Mouse (Mus musculus): ENCODE data around the gene Crip1.

Gene Crip1

DNA sequence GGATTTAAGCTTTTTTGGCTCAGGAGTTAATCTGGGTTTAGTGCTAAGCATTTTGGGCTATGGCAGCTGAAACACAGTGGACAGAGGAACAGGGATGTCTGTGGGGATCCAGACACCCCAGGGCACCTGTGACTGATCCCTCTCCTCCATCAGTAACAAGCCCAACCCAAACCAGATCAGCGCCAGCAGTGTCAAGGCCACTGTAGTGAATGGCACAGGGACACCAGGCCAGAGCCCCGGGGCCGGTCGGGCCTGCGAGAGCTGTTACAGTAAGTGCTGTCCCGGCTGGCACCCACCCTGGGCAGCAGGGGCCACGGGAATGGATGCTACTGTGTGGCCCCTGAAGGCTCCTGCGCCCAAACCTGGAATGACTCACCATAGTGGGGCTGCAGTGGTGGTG is 15.4 kb upstream of the Crip1 start:
- in situ Hi-C loops (cut with MboI, MseI) = no loop called here

DNA sequence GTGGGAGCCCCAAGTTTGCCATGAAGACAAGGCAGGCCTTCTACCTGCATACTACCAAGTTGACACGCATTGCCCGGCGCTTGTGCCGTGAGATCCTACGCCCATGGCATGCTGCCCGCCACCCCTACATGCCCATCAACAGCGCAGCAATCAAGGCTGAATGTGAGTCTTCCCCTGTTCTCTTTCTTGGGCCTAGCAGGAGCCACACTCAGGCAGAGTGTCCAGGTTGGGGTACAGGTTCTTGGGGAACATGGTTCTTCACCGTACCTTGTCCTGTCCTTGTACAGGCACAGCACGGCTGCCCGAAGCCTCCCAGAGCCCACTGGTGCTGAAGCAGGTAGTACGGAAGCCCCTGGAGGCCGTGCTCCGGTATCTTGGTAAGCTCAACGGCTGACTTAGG is 14.5 kb upstream of the Crip1 start:
- in situ Hi-C loops (cut with MboI, MseI) = no loop called here

DNA sequence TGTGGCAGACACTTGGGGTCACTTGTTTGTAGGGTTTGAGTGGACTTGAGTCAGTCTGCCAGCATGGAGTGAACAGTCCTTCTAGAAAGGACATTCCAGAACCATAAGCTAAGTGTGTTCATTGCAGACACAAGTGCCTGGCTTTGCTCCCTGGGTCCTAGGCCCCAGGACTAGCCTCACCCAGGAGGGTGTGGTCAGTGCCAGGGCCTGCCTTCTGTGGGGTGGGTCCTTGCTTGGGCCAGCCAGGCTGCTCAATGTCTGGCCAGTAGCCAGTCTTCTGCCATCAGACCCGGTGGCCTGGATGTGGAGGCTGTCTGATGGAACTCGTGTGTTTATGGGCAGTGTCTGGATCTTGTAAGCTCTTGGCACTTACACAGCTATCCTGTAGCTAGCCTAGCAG is 13.5 kb upstream of the Crip1 start:
- in situ Hi-C loops (cut with MboI, MseI) = no loop called here

DNA sequence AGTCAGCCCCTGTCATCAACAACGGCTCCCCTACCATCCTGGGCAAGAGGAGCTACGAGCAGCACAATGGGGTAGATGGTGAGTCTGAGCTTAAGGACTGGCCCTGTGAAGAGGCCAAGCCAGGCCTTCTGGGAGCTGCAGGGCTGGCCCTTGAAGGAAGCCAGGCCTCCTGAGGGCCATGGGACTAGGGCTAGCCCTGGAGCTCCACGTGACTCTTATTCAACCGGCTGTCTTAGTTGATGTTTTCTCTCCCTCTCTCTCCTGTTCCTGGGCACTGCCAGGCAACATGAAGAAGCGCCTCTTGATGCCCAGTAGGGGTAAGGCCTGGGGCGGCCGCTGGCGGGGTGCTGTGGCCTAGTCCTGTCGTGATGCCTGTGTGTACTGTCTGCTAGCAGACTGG is 12.9 kb upstream of the Crip1 start:
- in situ Hi-C loops (cut with MboI, MseI) = no loop called here

DNA sequence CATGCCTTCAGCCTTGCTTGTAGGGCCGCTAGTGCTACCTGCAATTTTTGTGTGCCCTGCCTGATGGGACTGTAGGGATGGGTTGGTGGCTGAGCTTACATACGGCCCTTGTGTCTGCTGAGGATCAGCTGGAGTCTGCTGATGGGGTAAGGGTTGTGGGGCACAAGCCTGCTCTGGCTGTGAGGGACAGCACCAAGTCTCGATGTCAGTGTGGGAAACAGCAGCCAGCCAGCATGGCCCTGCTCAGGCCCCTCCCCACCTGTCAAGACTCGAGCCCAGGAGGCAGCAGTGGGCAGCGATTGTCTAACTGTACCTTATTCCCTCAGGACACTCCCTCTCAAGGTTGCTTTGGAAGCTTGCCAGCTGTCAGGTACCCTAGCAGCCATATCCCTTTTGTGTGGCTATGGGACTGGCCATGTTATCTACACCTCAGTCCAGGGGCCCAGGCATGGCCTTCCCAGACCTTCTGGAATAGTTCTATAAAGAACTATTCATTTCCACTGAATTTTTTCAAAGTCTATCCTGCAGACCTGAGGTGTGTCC is 12.2 kb upstream of the Crip1 start:
- in situ Hi-C loops (cut with MboI, MseI) = no loop called here

DNA sequence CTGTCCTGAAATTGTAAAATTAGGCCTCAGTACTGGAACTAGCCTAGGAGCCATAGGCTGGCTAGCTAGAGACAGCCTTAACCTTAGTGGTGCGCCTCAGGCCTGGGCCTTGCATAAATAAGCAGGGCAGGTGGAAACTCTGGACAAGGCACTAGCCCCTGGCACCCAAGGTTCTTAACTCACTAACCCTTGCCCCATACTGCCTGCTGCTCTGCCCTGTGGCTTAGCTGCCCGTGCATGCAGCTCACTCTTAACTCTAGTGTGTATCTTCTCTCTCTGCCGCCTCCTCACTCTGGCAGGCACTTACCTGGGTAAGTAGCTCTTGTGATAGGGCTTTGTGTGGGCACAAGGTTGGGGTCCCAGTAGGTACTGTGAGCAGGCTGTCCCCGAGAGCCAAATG is 11.6 kb upstream of the Crip1 start:
- in situ Hi-C loops (cut with MboI, MseI) = no loop called here

DNA sequence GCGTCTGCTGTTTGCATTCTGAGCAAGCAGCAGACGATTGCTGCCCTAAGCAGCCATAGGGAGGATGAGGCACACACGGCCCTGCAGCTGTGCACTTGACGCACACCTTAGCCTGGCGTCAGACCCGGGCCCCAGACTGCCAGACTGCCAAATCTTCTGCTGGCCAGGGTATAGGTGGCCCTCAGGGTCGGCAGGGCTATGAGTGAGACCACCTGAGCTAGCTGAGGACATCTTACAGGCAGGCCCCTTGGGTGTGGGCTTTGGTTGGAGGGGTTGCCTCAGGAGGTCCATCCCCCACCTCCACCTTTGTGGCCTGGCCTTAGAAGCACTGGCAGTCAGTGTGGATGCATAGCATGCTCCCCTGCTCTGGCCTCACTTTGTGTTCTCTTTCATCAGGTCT is 10.7 kb upstream of the Crip1 start:
- in situ Hi-C loops (cut with MboI, MseI) = no loop called here

DNA sequence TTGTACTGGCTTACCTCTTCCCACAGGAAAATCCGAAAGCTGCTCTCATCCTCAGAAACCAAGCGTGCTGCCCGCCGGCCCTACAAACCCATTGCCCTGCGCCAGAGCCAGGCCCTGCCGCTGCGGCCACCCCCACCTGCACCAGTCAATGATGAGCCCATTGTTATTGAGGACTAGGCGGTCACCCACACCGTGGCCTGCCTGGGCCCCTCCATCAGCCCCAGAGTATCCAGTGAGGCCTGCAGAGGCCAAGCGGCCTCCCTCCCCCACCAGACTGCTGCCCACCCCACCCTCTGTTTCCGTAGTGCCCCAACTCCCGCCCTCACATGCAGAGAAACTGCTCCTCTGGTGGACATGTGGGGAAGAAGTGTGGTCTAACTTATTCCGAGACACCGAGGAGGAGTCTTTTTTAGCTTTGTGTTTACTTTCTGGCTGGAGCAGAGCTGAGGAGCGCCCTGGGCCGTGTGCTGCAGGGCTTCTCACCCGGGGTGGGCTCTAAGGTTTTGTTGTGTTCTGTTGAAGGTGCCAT is 9.6 kb upstream of the Crip1 start:
- in situ Hi-C loops (cut with MboI, MseI) = no loop called here

DNA sequence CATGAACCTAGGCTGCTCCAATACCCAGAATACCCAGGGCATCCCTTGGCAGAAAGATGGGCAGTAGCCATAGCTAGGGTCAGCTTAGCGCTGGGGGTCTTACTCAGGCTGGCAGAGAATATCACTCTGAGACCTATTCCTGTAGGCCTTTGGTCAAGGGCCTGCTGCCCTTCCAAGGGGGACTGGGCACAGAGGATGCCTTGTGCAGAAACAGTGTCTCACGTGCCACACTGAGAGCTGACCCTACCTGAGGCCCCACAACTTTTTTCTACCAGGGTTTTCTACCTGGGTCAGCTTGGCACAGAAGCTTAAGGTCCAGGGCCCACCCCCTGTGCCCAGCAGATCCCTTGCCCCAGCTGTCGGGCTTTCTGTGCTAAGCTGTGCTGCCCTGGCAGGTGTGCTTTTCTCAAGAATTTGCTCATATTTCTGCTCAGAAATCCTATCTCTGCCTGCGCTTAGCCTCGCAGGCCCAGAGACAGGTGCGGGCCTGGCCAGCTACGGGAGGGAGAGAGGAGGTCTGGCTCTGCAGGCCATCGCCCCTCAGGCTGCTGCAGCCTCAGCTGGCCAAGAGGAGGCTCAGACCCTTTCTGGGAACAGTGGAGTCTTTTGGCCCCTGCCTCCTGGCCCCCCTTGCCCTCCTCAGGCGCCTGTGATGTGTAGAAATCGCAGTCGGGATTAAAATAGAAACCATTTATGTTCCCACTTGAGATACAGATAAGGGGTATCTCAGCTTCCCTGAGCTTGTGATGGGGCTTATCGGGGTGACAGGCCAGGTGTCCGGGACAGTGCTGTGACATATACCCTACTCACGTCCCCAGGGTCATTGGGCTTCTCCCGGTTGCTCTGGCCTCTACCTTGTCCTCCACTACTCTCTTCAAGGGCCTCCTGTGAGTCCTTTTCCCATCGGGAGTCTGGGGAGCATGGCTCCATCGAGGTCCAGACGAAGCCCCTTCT is 8.6 kb upstream of the Crip1 start:
- in situ Hi-C loops (cut with MboI, MseI) = no loop called here

DNA sequence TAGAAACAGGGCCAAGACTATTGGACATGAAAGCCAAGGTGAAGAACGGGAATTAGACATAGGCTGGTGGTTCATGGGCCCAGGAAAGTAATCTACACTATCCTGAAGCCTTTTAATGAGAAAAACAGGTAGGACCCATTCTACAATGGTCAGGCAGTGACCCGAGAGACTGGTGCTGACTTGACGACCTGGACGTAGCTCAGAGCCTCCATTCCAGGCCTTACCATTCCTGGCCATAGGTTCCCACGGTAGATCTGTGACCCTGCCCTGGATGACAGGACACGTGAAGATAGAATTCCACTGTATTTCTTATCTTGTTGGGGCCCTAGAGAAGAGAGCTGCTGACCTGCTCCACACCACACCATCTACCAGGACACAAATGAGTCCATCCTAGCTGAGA is 7.8 kb upstream of the Crip1 start:
- in situ Hi-C loops (cut with MboI, MseI) = no loop called here

DNA sequence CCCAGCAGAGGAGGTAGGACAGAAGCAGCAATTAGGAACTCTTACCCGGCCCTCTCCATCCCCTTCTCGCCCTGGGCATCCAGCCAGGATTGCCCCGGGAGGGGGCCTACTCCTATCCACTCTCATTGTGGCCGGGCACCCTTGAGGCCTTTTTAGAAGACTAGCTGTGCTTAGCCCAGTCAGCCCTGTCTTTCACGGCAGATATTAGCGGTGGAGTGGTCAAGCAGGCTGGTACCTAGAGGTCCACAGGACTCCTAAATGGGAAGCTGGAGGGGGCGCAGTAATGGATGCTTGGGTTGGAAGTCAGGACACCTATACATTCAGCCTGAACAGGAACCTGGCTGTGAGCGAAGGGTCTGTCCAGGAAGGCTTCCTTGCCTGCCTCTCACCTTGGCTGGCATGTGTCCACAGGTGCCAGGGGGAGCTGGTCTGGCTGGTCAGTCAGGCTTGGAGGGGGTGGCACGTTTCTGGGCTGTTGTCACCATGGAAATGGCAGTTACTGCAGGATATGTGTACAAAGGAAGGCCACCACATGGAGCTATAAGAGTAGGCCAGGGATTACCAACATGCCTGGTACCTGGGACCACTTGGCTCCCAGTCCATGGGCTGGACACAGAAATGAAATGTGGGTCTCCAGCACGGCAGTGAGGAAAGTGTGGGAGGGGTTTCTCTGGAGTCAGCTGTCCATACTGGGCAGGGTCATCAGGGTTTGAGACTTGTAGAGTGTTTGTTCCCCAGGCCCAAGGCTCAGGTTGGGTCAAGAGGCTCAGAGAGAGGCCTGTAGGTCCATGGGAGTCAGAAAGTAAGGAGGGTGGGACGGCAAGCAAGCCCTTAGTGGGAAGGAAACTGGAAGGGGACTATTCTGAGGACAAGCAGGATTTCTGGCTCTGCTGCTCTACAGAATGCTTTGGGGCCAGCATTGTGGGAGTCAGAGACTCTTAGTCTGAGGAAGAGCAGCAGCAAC is 6.9 kb upstream of the Crip1 start:
- in situ Hi-C loops (cut with MboI, MseI) = no loop called here

DNA sequence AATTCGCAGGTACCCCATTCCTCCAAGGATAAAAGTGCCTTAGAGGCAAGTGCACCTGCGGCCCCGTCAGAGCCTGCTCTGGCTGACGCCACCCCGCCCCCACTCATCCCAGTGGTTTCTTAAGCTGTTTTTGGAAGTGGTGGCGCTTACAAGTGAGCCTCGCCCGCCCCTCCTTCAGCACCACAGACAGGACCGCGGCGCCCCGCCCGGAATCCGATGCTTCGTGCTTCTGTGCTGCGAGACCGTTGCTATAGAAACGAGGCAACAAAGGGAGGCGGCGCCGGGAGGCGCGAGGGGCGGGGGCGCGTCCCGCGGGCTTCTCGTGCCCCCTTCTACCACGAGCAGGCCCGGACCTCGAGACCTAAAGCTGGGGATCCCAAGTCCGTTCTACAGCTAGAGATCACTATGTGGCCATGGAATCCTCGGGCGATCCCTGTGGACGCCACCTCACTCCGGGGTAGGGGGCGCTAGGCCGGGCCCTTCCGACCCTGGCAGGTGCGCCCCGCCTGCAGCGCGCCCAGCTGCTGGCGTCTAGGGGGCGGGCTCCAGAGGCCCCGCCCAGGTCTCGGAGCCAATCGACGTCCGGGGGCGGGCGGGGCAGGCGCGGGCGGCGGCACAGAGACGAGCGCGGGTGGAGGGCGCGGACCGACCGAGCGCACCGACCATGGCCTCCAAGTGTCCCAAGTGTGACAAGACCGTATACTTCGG is 6.1 kb upstream of the Crip1 start, which contains the start of gene Crip2:
Gene Crip2 (plus strand): TSS at position 329 of the 708 bp plus-strand sequence.
- in situ Hi-C loops (cut with MboI, MseI) = no loop called here

DNA sequence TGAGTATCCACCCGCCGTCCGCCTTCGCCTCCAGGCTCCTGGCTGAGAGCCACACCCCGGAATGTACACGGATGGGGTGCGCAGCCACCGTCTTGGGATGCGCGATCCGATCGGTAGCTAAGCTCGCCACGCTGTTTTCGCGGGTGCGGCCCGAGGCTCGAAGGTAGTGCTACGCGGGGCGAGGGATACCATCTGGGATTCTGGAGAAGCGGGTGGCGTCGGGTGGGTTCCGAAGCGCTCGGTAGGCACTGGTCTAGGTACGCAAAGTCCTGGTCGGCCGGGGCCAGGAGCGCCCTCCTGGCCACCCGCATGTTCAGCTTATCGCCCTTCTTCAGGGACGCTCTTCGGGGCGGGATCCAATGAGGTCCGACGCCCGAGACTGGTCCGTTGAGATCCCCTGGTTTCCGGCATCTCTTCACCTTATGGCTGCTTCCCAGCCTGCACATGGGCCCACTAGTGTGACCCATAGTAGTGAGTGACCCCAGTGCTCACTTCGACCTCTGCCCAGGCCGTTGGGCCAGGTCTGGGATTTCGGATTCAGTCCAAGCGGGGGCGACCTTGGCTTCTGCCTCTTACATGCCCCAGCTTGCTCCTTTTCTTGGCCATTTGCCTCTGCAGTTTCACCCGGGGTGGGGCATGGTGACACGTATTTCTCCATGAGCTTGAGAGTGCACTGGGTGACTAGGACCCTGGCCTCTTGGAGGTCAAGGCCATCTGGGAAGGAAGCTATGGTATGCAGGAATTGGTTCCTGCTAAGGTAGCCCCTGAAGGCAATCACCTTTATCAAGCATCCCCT is 5.3 kb upstream of the Crip1 start:
- in situ Hi-C loops (cut with MboI, MseI) = no loop called here

DNA sequence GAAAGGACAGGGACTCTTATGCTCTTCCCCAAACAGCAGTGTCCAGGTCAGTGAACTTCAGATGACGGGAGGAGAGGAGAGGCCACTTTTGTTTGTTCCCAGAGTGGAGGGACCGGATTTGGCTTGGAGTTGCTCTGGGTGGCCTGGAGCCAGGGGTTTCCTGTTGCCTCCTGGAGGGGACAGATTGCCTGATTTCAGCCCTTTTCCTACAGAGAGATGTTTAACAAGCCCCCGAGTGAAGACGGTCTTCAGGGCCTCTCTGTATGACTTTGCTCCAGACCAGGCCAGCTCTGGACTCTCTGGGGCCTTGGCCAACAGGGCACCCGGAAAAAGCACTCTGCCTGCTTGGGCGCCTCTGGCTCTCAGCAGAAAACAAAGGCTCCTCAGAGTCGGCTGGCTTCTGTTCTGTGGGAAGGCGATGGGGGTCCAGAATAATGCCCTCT is 4.6 kb upstream of the Crip1 start:
- in situ Hi-C loops (cut with MboI, MseI) = no loop called here

DNA sequence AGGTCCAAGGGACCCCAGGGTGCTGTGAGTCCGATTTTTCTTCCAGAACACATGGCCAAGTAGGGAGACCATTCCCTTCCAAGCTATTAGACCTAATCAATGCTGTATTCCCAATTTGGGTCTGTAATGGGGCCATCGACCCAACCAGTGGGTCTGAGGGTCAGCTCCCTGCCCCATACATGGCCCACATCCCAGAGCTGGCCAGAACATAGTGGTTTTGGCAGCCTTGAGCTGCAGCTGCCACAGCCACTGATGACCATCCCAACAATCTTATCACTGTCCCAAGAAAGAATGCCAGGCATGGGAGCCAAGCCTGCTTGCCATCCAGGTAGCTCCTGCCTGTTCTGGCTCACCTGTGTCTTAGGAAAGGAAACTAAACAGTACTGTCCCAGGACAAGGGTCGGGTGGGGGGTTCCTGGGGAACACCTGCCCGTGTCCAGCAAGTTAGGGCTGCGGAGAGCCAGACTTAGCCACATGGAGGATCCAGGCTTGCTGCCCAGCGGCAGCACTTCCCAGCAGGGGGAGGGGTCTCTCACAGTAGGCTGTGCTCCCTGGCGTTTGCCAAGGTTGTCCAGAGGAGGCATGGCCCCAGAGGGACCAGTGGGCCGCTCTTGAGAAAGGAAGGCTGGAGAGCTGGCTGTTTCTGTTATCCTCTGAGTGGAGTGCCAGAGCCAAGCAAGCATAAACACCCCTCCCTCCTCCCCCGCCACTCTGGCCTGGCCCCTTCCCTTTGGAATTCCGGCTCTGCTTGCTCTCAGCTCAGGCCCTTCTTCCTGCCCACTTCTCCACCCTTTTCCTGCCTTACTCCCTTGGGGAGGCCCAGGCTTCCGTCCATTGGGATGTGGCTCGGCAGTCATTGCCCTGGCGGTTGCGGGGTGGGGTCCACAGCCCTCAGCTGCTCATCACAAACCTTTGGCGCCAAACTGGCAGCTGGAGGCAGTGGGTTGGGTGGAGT is 3.8 kb upstream of the Crip1 start:
- in situ Hi-C loops (cut with MboI, MseI) = no loop called here

DNA sequence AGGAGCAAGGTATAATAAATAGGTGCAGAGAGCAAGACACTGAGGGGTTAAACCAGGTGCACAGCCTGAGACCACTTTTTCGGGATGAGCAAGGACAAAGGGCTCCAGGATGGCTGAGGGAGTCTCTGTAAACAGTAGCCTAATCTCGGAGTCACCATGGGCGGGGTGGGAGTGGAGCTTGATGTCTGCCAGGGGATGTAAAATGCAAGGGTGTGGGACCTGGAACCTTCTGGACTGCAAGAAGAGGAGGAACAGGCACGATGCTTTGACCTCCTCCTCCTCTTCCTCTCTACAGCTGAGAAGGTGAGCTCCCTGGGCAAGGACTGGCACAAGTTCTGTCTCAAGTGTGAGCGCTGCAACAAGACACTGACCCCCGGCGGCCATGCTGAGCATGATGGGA is 3.0 kb upstream of the Crip1 start:
- in situ Hi-C loops (cut with MboI, MseI) = no loop called here

DNA sequence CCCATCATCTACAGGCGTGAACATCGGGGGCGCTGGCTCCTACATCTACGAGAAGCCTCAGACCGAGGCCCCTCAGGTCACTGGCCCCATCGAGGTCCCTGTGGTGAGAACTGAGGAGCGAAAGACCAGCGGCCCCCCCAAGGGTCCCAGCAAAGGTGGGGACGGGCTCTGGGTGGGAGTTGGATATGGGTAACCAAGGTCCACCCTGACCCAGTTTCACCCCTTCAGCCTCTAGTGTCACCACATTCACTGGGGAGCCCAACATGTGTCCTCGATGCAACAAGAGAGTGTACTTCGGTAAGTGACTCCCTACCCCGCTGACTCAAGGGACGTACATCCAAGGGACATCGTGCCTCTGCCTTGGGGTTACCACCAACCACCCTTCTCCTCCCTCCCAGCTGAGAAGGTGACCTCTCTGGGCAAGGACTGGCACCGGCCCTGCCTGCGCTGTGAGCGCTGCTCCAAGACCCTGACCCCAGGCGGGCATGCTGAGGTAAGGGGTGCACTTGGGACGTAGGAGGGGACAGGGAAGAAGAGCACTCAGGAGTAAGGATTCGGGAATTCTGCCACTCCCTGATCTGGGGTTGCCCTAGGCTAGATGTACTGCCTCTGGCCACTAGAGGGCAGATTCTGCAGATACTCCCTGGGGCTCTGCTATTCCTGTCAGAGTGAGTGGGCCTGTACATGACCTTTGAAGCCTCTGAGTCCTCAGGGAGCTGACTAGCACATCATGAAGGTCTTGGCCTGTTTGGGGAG is 1.9 kb upstream of the Crip1 start:
- in situ Hi-C loops (cut with MboI, MseI) = no loop called here

DNA sequence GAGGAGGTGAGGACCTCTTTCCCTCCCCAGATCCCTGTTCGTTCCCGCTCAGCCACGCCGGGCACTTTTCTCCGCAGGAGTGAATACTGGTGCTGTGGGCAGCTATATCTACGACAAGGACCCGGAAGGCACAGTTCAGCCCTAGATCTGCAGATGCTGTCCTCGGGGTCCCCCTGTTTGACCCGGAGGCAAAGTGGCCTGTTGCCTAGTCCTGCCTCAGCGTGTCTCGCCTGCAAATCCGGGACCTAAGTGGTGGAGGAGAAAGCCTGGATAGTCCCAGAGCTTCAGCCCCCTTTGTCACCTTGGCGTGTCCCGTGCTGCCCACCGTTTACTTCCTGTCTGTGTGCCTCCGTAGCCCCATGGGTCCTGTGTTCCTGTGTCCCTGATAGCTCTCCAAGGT is 1.2 kb upstream of the Crip1 start:
- in situ Hi-C loops (cut with MboI, MseI) = no loop called here

Data from T-helper 17 cell (primary cell).